Mouse (Mus musculus): ENCODE measurements at regions not wholly inside any gene's neighbourhood (a gene's known extent, or its start where the extent isn't known, plus 50 kb on each side); places are given as distances from the start of the nearest gene placed in this dataset.

GRCm38 (mm10) chr1:96315721-96316120 lies 556.2 kb downstream of the Slco4c1 start:
- TF ChIP-seq MAX (IDR thresholded peaks at IDR 0.05; ENCODE audit: low read depth), result no peak
- no peak for TF ChIP-seq E2F4 (IDR thresholded peaks at IDR 0.05; ENCODE audit: insufficient read depth)
- no peak for TF ChIP-seq POLR2AphosphoS2 (IDR thresholded peaks at IDR 0.05; ENCODE audit: insufficient read length, low read depth)
